Mouse (Mus musculus): ENCODE data around the gene Ikzf2. TPM values are rescaled to one million over a fixed set of nuclear protein-coding genes. Genes with fewer than 3 reads are reported as not detected.

Gene Ikzf2
- polyA plus RNA-seq, 1 experiment, result 0.19 TPM

- no peaks in the 10 kb centered on the region for H3K27me3 ChIP-seq (ENCODE audit: control insufficient read depth, insufficient read depth, low read length)
- no peak overlapping the region for H3K4me3 ChIP-seq (ENCODE audit: control insufficient read depth, low read depth, low read length)
- no peaks in the 10 kb centered on the region for H3K36me3 ChIP-seq (ENCODE audit: control insufficient read depth, insufficient read depth, low read length)
- H3K27ac ChIP-seq (ENCODE audit: control insufficient read depth, insufficient read depth, low read depth, low read length), result no peak overlapping the region
- no peak for TF ChIP-seq POLR2A (IDR thresholded peaks at IDR 0.05; ENCODE audit: control insufficient read depth, low read depth, low read length)
- TF ChIP-seq CTCF (IDR thresholded peaks at IDR 0.05; ENCODE audit: control insufficient read depth, insufficient read depth, insufficient replicate concordance, low read depth, low read length), result no peak
- no peaks in the 10 kb centered on the region for H3K4me1 ChIP-seq (ENCODE audit: control insufficient read depth, insufficient read depth, low read length)
Observed at GRCm38 (mm10) chr1:69658051-69658450, 29.0 kb downstream of the Ikzf2 start.

DNA sequence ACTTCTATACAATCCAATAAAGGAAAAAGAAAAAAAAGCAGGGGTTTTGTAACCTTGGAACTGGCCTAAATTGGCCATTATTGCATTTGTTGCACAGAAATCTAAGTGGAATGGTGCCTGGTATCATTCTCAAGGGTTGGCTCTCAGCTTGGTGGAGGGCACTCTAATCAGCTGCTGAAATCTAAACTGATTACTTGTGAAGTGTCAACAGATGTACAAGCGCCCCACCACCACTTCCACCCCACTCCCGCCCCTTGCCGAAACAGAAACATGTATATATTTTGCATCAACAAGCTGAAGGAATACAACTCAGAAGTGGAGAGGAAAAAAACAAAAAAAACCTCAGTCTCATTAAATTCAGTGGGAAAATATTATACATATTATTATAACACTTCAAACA, 29.6 kb downstream of the Ikzf2 start:
- H3K4me1 ChIP-seq (ENCODE audit: control insufficient read depth, insufficient read depth, low read length), result no peaks in the 10 kb centered on the region
- no peak overlapping the region for H3K27ac ChIP-seq (ENCODE audit: control insufficient read depth, insufficient read depth, low read depth, low read length)
- H3K36me3 ChIP-seq (ENCODE audit: control insufficient read depth, insufficient read depth, low read length), result no peaks in the 10 kb centered on the region
- TF ChIP-seq CTCF (IDR thresholded peaks at IDR 0.05; ENCODE audit: control insufficient read depth, insufficient read depth, insufficient replicate concordance, low read depth, low read length), result no peak
- TF ChIP-seq POLR2A (IDR thresholded peaks at IDR 0.05; ENCODE audit: control insufficient read depth, low read depth, low read length), result no peak
- no peaks in the 10 kb centered on the region for H3K27me3 ChIP-seq (ENCODE audit: control insufficient read depth, insufficient read depth, low read length)
- H3K4me3 ChIP-seq (ENCODE audit: control insufficient read depth, low read depth, low read length), result no peak overlapping the region

DNA sequence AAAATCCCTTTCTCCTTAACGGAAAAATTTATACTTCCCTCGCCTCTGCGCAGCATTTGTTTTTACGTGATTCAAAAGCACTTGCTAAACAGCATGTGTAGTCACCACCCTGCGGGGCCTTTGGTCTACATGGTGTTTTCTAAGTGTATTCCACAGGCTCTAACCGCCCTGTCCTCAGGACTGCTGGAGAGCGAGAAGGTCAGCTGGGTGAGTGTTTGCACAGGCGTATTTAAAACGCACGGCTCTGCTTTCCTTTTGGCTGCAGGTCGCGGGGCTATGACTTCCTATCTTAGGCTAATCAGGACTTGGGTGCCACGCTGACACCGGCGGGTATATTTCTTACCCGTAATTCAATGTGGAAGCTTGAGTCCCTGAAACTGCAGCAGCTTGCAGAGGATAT, 30.1 kb downstream of the Ikzf2 start:
- Histone ChIP-seq H3K36me3 (ENCODE audit: control insufficient read depth, insufficient read depth, low read length) (no peaks in the 10 kb centered on the region), H3K4me3 (ENCODE audit: control insufficient read depth, low read depth, low read length) (no peak overlapping the region), H3K27me3 (ENCODE audit: control insufficient read depth, insufficient read depth, low read length) (no peaks in the 10 kb centered on the region), H3K27ac (ENCODE audit: control insufficient read depth, insufficient read depth, low read depth, low read length) (no peak overlapping the region), H3K4me1 (ENCODE audit: control insufficient read depth, insufficient read depth, low read length) (no peaks in the 10 kb centered on the region)
- TF ChIP-seq CTCF (IDR thresholded peaks at IDR 0.05; ENCODE audit: control insufficient read depth, insufficient read depth, insufficient replicate concordance, low read depth, low read length) (no peak), POLR2A (IDR thresholded peaks at IDR 0.05; ENCODE audit: control insufficient read depth, low read depth, low read length) (no peak)

DNA sequence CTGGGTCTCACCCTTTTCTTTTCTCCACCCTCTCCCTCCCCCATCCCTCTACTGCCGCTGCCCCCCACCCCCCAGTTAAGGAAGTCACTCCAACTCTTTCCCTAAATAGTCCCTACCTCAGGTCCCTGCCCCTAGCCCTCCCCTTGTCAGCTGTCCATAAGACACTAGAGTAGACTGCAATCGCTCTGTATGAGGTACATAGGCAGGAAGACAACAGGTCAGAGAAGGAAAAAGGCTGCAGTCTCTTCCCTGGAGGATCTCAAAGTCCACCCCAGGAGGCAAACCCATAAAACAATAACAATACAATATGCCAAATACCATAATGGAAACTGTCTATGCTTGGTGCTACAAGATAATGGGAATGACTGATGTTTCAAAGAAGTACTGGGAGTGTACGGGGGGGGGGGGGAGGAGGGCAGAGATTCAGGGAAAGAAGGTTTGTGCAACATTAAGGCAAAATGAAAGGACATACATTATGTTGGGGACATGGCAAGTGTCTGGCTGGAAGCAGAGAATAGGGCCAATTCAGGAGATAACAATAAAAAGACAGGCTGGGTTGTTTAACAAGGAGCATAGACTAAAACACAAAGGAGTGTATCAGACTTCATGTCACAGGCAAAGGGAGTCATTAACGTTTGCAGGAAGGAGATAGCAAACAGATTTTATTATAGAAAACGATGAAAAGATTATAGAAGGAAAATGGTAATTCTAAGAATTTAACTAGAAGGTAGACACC, 30.8 kb downstream of the Ikzf2 start:
- no peak for TF ChIP-seq CTCF (IDR thresholded peaks at IDR 0.05; ENCODE audit: control insufficient read depth, insufficient read depth, insufficient replicate concordance, low read depth, low read length)
- TF ChIP-seq POLR2A (IDR thresholded peaks at IDR 0.05; ENCODE audit: control insufficient read depth, low read depth, low read length), result no peak
- Histone ChIP-seq H3K27ac (ENCODE audit: control insufficient read depth, insufficient read depth, low read depth, low read length) (no peak overlapping the region), H3K4me3 (ENCODE audit: control insufficient read depth, low read depth, low read length) (no peak overlapping the region), H3K36me3 (ENCODE audit: control insufficient read depth, insufficient read depth, low read length) (no peaks in the 10 kb centered on the region), H3K4me1 (ENCODE audit: control insufficient read depth, insufficient read depth, low read length) (no peaks in the 10 kb centered on the region), H3K27me3 (ENCODE audit: control insufficient read depth, insufficient read depth, low read length) (no peaks in the 10 kb centered on the region)

DNA sequence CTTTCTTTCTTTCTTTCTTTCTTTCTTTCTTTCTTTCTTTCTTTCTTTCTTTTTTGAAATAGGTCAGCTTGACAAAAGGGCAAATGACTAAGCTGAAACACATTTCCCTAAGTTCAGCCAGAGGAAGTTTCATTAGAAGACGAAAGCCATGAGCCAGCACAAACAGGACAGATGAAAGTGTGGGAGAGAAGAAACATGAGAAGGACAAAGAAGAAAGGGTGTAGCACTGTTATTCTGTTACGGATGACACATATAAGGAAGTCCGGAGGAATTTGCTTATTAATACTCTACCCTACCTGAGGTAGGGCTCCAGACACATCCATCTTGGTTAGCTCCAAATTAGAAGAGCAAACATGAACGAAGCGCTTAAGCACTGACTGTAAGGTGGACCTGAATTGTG, 31.7 kb downstream of the Ikzf2 start:
- H3K4me3 ChIP-seq (ENCODE audit: control insufficient read depth, low read depth, low read length), result no peak overlapping the region
- TF ChIP-seq CTCF (IDR thresholded peaks at IDR 0.05; ENCODE audit: control insufficient read depth, insufficient read depth, insufficient replicate concordance, low read depth, low read length), result no peak
- TF ChIP-seq POLR2A (IDR thresholded peaks at IDR 0.05; ENCODE audit: control insufficient read depth, low read depth, low read length), result no peak
- no peak overlapping the region for H3K27ac ChIP-seq (ENCODE audit: control insufficient read depth, insufficient read depth, low read depth, low read length)
- H3K36me3 ChIP-seq (ENCODE audit: control insufficient read depth, insufficient read depth, low read length), result no peaks in the 10 kb centered on the region
- no peaks in the 10 kb centered on the region for H3K4me1 ChIP-seq (ENCODE audit: control insufficient read depth, insufficient read depth, low read length)
- H3K27me3 ChIP-seq (ENCODE audit: control insufficient read depth, insufficient read depth, low read length), result no peaks in the 10 kb centered on the region

DNA sequence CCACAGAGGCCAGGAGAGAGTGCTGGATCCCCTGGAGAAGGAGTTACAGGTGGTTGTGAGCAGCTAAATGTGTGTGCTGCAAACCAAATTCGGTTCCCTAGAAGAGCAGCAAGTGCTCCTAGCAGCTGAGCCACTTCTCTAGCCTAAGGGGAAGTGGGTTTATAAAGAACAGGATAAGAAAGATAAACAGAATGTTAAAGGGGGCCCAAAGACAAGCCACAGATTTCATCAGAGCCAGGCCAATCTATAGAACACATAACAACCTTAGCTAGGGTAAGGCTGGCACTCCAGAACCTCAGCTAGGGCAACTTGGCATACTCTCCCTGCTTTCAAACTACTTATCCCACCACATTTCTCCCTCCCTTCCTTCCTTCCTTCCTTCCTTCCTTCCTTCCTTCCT, 32.1 kb downstream of the Ikzf2 start:
- H3K36me3 ChIP-seq (ENCODE audit: control insufficient read depth, insufficient read depth, low read length), result no peaks in the 10 kb centered on the region
- no peak overlapping the region for H3K4me3 ChIP-seq (ENCODE audit: control insufficient read depth, low read depth, low read length)
- TF ChIP-seq CTCF (IDR thresholded peaks at IDR 0.05; ENCODE audit: control insufficient read depth, insufficient read depth, insufficient replicate concordance, low read depth, low read length), result no peak
- no peak for TF ChIP-seq POLR2A (IDR thresholded peaks at IDR 0.05; ENCODE audit: control insufficient read depth, low read depth, low read length)
- H3K27me3 ChIP-seq (ENCODE audit: control insufficient read depth, insufficient read depth, low read length), result no peaks in the 10 kb centered on the region
- no peak overlapping the region for H3K27ac ChIP-seq (ENCODE audit: control insufficient read depth, insufficient read depth, low read depth, low read length)
- no peaks in the 10 kb centered on the region for H3K4me1 ChIP-seq (ENCODE audit: control insufficient read depth, insufficient read depth, low read length)

DNA sequence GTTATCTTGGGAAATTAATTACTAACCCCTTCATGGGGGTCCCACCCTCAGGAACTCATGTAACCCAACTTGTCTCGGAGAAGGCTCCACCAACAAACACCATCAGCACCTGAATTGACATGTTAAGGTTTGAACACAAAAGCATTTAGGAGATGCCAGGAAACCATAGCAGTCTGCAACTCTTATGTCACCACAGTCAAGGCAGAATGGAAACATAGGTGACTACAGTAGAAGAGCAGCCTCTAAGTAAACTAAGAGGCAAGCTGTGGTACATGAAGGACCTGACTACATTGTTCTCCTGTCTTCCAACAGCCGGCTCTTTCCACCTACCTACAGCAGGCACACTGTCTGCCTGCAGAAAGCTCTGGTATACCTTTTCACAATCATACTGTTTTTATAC, 33.6 kb downstream of the Ikzf2 start:
- Histone ChIP-seq H3K27ac (ENCODE audit: control insufficient read depth, insufficient read depth, low read depth, low read length) (no peak overlapping the region), H3K36me3 (ENCODE audit: control insufficient read depth, insufficient read depth, low read length) (no peaks in the 10 kb centered on the region), H3K27me3 (ENCODE audit: control insufficient read depth, insufficient read depth, low read length) (no peaks in the 10 kb centered on the region), H3K4me1 (ENCODE audit: control insufficient read depth, insufficient read depth, low read length) (no peaks in the 10 kb centered on the region), H3K4me3 (ENCODE audit: control insufficient read depth, low read depth, low read length) (no peak overlapping the region)
- TF ChIP-seq CTCF (IDR thresholded peaks at IDR 0.05; ENCODE audit: control insufficient read depth, insufficient read depth, insufficient replicate concordance, low read depth, low read length) (no peak), POLR2A (IDR thresholded peaks at IDR 0.05; ENCODE audit: control insufficient read depth, low read depth, low read length) (no peak)
